Mouse (Mus musculus): ENCODE measurements around the gene Cbx2. TPM values are rescaled to one million over a fixed set of nuclear protein-coding genes. Genes with fewer than 3 reads are reported as not detected.

Cbx2 gene
- polyA plus RNA-seq, 1 experiment from 2014 or later, result 35.5 TPM

- Histone ChIP-seq H3K36me3 (ENCODE audit: insufficient read depth, low read length) (no peaks in the 10 kb centered on the region), H3K4me1 (ENCODE audit: insufficient read depth, low read length) (peaks cover 42% of the 10 kb centered on the region), H3K4me3 (ENCODE audit: low read length) (peak overlapping the region; percentile 42), H3K9me3 (ENCODE audit: low read length) (no peaks in the 10 kb centered on the region), H3K27me3 (ENCODE audit: insufficient read depth, low read length) (peaks cover 98% of the 10 kb centered on the region), H3K27ac (ENCODE audit: low read length) (no peak overlapping the region), H3K9ac (replicated peaks; ENCODE audit: low read length) (no peak overlapping the region), H3K4me2 (replicated peaks; ENCODE audit: low read depth, low read length) (peak overlapping the region; percentile 51)
- peak; percentile 12; the same call in 1 of the 2 replicates for ATAC-seq (ENCODE audit: low FRiP score, low TSS enrichment)
- 1% methylated on average over 43 of the region's 43 CpGs for WGBS
Measured at GRCm38 (mm10) chr11:119047261-119048132, 24.7 kb downstream of the Cbx2 start.

GRCm38 (mm10) chr11:119048133-119048510 is 25.4 kb downstream of the Cbx2 start:
- Histone ChIP-seq H3K9me3 (ENCODE audit: low read length) (no peaks in the 10 kb centered on the region), H3K4me3 (ENCODE audit: low read length) (0 out of 2 replicates have a peak overlapping the region, but pooled peaks have one; percentile 2), H3K36me3 (ENCODE audit: insufficient read depth, low read length) (no peaks in the 10 kb centered on the region), H3K27me3 (ENCODE audit: insufficient read depth, low read length) (peaks cover 100% of the 10 kb centered on the region), H3K4me2 (replicated peaks; ENCODE audit: low read depth, low read length) (no peak overlapping the region), H3K27ac (ENCODE audit: low read length) (no peak overlapping the region), H3K9ac (replicated peaks; ENCODE audit: low read length) (no peak overlapping the region), H3K4me1 (ENCODE audit: insufficient read depth, low read length) (peaks cover 42% of the 10 kb centered on the region)
- ATAC-seq (ENCODE audit: low FRiP score, low TSS enrichment), result no peak
- under 1% methylated on average over 13 of the region's 13 CpGs for WGBS

DNA sequence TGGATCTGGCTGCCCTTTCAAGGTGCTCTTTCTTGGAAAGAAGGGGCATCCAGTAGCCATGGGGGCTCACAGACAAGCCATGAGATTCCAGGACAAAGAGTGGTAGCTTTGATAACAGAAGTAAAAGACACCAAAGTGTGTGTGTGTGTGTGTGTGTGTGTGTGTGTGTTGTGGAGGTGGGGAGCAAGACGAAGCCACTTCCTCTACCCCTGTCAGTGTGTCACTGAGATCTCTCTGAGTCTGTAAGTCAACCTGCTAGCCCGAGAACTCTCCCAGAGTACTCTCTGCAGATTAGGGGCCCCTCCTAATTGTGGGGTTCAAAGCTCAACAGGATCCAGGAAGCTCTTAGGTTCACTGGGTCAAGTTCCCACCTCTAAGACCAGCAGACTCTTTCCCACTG is 27.6 kb downstream of the Cbx2 start:
- H3K27ac ChIP-seq (ENCODE audit: low read length), result no peak overlapping the region
- no peak for ATAC-seq (ENCODE audit: low FRiP score, low TSS enrichment)
- no peak overlapping the region for H3K9ac ChIP-seq (replicated peaks; ENCODE audit: low read length)
- no peaks in the 10 kb centered on the region for H3K9me3 ChIP-seq (ENCODE audit: low read length)
- H3K4me2 ChIP-seq (replicated peaks; ENCODE audit: low read depth, low read length), result no peak overlapping the region
- H3K27me3 ChIP-seq (ENCODE audit: insufficient read depth, low read length), result peaks cover 97% of the 10 kb centered on the region
- peaks cover 50% of the 10 kb centered on the region for H3K4me1 ChIP-seq (ENCODE audit: insufficient read depth, low read length)
- 0% methylated on average over 2 of the region's 2 CpGs for WGBS
- no peaks in the 10 kb centered on the region for H3K36me3 ChIP-seq (ENCODE audit: insufficient read depth, low read length)
- no peak overlapping the region for H3K4me3 ChIP-seq (ENCODE audit: low read length)

DNA sequence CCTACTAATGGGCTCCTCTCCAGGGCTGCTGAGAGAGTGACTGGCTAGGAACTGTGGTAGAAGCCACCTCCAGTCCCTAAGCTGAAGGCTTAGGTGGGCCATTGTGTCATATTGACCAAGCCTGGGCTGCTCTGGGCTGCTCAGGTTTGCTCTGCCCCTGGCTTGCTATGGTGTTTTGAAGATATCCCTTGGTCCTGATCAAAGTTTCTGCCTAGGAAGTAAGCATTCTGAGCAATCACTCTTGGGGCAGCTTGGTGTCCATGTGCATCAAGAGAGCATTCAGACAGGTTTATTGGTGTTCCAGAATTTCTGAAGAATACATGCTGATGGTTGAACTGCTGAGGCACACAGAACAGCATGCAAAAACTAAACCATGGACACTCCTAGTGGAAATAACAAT is 28.7 kb downstream of the Cbx2 start:
- Histone ChIP-seq H3K36me3 (ENCODE audit: insufficient read depth, low read length) (no peaks in the 10 kb centered on the region), H3K27me3 (ENCODE audit: insufficient read depth, low read length) (peaks cover 94% of the 10 kb centered on the region), H3K4me3 (ENCODE audit: low read length) (no peak overlapping the region), H3K27ac (ENCODE audit: low read length) (no peak overlapping the region), H3K4me1 (ENCODE audit: insufficient read depth, low read length) (peaks cover 53% of the 10 kb centered on the region), H3K9ac (replicated peaks; ENCODE audit: low read length) (no peak overlapping the region), H3K4me2 (replicated peaks; ENCODE audit: low read depth, low read length) (no peak overlapping the region), H3K9me3 (ENCODE audit: low read length) (no peaks in the 10 kb centered on the region)
- no peak for ATAC-seq (ENCODE audit: low FRiP score, low TSS enrichment)

- H3K9me3 ChIP-seq (ENCODE audit: low read length), result no peaks in the 10 kb centered on the region
- 2% methylated on average over 15 of the region's 15 CpGs for WGBS
- H3K4me3 ChIP-seq (ENCODE audit: low read length), result no peak overlapping the region
- no peak overlapping the region for H3K4me2 ChIP-seq (replicated peaks; ENCODE audit: low read depth, low read length)
- H3K27ac ChIP-seq (ENCODE audit: low read length), result no peak overlapping the region
- ATAC-seq (ENCODE audit: low FRiP score, low TSS enrichment), result no peak
- no peaks in the 10 kb centered on the region for H3K36me3 ChIP-seq (ENCODE audit: insufficient read depth, low read length)
- peaks cover 88% of the 10 kb centered on the region for H3K27me3 ChIP-seq (ENCODE audit: insufficient read depth, low read length)
- H3K9ac ChIP-seq (replicated peaks; ENCODE audit: low read length), result no peak overlapping the region
- peaks cover 50% of the 10 kb centered on the region for H3K4me1 ChIP-seq (ENCODE audit: insufficient read depth, low read length)
Measured at GRCm38 (mm10) chr11:119051927-119052660, 29.3 kb downstream of the Cbx2 start.

DNA sequence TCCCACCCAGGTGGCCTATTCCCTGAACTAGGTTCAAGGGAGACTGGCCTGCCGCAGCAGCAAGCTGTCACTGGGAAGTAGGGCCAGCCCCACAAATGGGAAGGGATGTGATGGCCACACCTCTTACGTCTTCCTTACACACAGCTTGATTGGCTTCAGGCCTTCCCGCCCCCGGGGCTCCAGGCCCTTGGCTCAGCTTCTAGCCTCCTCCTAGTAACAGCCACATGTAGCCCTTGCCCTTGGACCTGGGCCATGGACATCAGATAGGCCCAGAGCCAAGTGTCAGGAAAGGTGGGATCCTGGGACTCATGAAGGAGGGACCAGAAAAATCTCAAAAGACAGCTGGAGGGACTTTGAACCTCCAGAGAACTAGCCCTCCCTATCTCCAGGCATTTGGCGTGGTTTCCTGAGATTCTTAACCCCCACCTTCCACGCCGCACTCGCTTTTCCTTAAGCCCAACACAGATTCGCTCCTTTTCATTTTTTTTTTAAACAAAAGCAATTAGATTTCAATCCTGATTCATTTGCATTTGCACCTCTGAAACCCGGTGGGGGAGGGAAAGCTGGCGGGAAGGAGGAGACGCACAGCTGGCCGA is 30.0 kb downstream of the Cbx2 start:
- peak; percentile 60 for ATAC-seq (ENCODE audit: low FRiP score, low TSS enrichment)
- peak overlapping the region; percentile 45; the same call in 1 of the 2 replicates for H3K9ac ChIP-seq (replicated peaks; ENCODE audit: low read length)
- peaks cover 88% of the 10 kb centered on the region for H3K27me3 ChIP-seq (ENCODE audit: insufficient read depth, low read length)
- H3K9me3 ChIP-seq (ENCODE audit: low read length), result no peaks in the 10 kb centered on the region
- H3K4me2 ChIP-seq (replicated peaks; ENCODE audit: low read depth, low read length), result peak overlapping the region; percentile 71
- H3K4me3 ChIP-seq (ENCODE audit: low read length), result peak overlapping the region; percentile 43
- no peak overlapping the region for H3K27ac ChIP-seq (ENCODE audit: low read length)
- WGBS, result 1% methylated on average over 13 of the region's 13 CpGs
- no peaks in the 10 kb centered on the region for H3K36me3 ChIP-seq (ENCODE audit: insufficient read depth, low read length)
- peaks cover 50% of the 10 kb centered on the region for H3K4me1 ChIP-seq (ENCODE audit: insufficient read depth, low read length)

- Histone ChIP-seq H3K27me3 (ENCODE audit: insufficient read depth, low read length) (peaks cover 88% of the 10 kb centered on the region), H3K4me1 (ENCODE audit: insufficient read depth, low read length) (peaks cover 50% of the 10 kb centered on the region), H3K9ac (replicated peaks; ENCODE audit: low read length) (peak overlapping the region; percentile 45; the same call in 1 of the 2 replicates), H3K27ac (ENCODE audit: low read length) (no peak overlapping the region), H3K9me3 (ENCODE audit: low read length) (no peaks in the 10 kb centered on the region), H3K4me3 (ENCODE audit: low read length) (peak overlapping the region; percentile 43), H3K36me3 (ENCODE audit: insufficient read depth, low read length) (no peaks in the 10 kb centered on the region), H3K4me2 (replicated peaks; ENCODE audit: low read depth, low read length) (peak overlapping the region; percentile 71)
- WGBS, result under 1% methylated on average over 41 of the region's 42 CpGs
- ATAC-seq (ENCODE audit: low FRiP score, low TSS enrichment), result peak; percentile 88
Measured at GRCm38 (mm10) chr11:119053257-119053670, 30.5 kb downstream of the Cbx2 start.

- under 1% methylated on average over 21 of the region's 35 CpGs for WGBS
- H3K27me3 ChIP-seq (ENCODE audit: insufficient read depth, low read length), result peaks cover 88% of the 10 kb centered on the region
- H3K4me2 ChIP-seq (replicated peaks; ENCODE audit: low read depth, low read length), result peak overlapping the region; percentile 71
- ATAC-seq (ENCODE audit: low FRiP score, low TSS enrichment), result no peak
- peak overlapping the region; percentile 43 for H3K4me3 ChIP-seq (ENCODE audit: low read length)
- peaks cover 56% of the 10 kb centered on the region for H3K4me1 ChIP-seq (ENCODE audit: insufficient read depth, low read length)
- H3K9ac ChIP-seq (replicated peaks; ENCODE audit: low read length), result peak overlapping the region; percentile 42
- no peaks in the 10 kb centered on the region for H3K36me3 ChIP-seq (ENCODE audit: insufficient read depth, low read length)
- no peak overlapping the region for H3K27ac ChIP-seq (ENCODE audit: low read length)
- H3K9me3 ChIP-seq (ENCODE audit: low read length), result no peaks in the 10 kb centered on the region
Measured at GRCm38 (mm10) chr11:119053738-119054350, 31.1 kb downstream of the Cbx2 start.

All from kidney, embryonic 16.5 days (tissue).